Mouse (Mus musculus): ENCODE results near the gene Usf3. TPM values are rescaled to one million over a fixed set of nuclear protein-coding genes. Genes with fewer than 3 reads are reported as not detected.

Gene Usf3
- total and polyA plus RNA-seq, 3 experiments = 5.9 to 21.2 (median 16.5) TPM

DNA sequence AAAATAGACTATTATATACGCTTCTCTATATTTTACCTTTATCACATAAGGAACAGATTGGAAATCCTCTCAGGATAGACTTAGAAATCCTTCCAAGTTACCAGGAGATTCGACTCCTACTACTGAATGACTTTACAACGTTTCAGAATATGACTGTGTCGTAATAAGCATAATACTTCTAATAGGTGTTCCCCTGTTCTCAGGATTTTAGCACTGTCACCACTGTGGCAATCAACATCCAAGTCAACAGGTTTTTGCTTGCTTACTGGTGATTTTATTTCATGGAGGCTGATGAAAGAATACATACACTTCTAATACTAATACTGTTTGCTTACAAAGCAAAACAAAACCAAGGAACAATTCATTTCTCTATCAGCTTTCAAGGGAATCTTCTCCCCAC is 40.7 kb upstream of the Usf3 start:
- intact Hi-C loops (cut with DNase I) = no loop called here
- Histone ChIP-seq H3K9ac (ENCODE audit: low read depth, low read length) (no peak overlapping the region), H3K4me3 (no peak overlapping the region), H3K27ac (no peak overlapping the region), H3K79me2 (replicated peaks; ENCODE audit: control insufficient read depth, insufficient read depth, low read length) (peaks cover 4% of the 10 kb centered on the region; the same call in 1 of the 2 replicates), H3K36me3 (ENCODE audit: control insufficient read depth, insufficient read depth, low read length) (peaks cover 2% of the 10 kb centered on the region; the same call in 1 of the 2 replicates), H3K4me1 (ENCODE audit: control insufficient read depth, insufficient read depth, low read length) (no peaks in the 10 kb centered on the region), H3K27me3 (ENCODE audit: control insufficient read depth, insufficient read depth, low read length) (no peaks in the 10 kb centered on the region)
- DNase-seq = no peak
- 70% methylated on average over 4 of the region's 4 CpGs for WGBS
- TF ChIP-seq POLR2A (IDR thresholded peaks at IDR 0.05; ENCODE audit: insufficient read depth, low read depth, low read length) = no peak

DNA sequence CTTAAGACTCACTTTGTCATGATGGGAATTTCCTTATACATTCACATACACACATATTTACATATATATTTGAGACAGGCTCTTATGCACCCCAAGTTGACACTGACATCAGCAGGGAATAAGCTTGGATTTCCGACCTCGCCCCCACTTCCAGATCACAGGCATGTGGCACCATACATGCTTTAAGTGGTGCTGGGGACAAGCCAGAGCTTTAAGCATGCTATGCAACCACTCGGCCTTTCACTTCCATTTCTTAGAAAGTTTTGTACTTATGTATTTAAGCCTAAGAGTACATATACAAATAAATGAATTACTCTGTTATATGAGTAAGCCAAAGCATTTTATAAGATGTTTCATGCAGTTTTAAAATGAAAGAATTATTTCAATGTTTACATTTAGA is 39.9 kb upstream of the Usf3 start:
- no peak for TF ChIP-seq POLR2A (IDR thresholded peaks at IDR 0.05; ENCODE audit: insufficient read depth, low read depth, low read length)
- TF ChIP-seq CTCF (IDR thresholded peaks at IDR 0.05) = no peak
- no peak for TF ChIP-seq EP300 (IDR thresholded peaks at IDR 0.05; ENCODE audit: insufficient read depth, low read depth, low read length)
- intact Hi-C loops (cut with DNase I) = no loop called here
- H3K4me3 ChIP-seq = no peak overlapping the region
- H3K79me2 ChIP-seq (replicated peaks; ENCODE audit: control insufficient read depth, insufficient read depth, low read length) = peaks cover 4% of the 10 kb centered on the region; the same call in 1 of the 2 replicates
- peaks cover 2% of the 10 kb centered on the region for H3K4me1 ChIP-seq (ENCODE audit: control insufficient read depth, insufficient read depth, low read length)
- no peak for DNase-seq
- no peak overlapping the region for H3K9ac ChIP-seq (ENCODE audit: low read depth, low read length)
- WGBS = 84% methylated on average over 3 of the region's 3 CpGs
- H3K27ac ChIP-seq = no peak overlapping the region
- no peaks in the 10 kb centered on the region for H3K27me3 ChIP-seq (ENCODE audit: control insufficient read depth, insufficient read depth, low read length)
- H3K36me3 ChIP-seq (ENCODE audit: control insufficient read depth, insufficient read depth, low read length) = peaks cover 2% of the 10 kb centered on the region

DNA sequence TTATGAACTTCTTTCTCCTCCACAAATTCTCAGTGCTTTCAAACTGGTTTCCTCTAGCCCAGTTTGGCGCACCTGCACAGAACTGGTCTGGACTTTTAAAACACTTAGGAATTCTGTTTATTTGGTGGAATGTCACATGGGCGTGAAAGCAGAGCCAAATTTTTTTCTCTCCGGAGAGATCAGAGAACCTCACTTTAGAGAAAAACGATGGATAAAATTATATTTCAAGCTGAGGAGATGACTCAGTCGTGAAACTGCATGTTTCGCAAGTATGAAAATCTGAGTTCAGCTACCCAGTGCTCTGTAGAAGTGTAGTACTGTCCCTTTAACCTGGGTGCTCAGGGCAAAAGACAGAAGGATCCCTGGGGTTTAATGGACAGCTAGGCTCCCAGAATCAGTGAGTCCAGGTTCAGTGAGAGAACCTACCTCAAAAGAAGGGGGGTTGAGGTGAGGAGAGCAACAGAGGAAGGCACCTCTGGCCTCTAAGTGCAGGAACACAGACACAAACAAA is 36.5 kb upstream of the Usf3 start:
- Histone ChIP-seq H3K27ac (no peak overlapping the region), H3K27me3 (ENCODE audit: control insufficient read depth, insufficient read depth, low read length) (no peaks in the 10 kb centered on the region), H3K4me3 (no peak overlapping the region), H3K4me1 (ENCODE audit: control insufficient read depth, insufficient read depth, low read length) (peaks cover 3% of the 10 kb centered on the region), H3K9ac (ENCODE audit: low read depth, low read length) (no peak overlapping the region), H3K79me2 (replicated peaks; ENCODE audit: control insufficient read depth, insufficient read depth, low read length) (peaks cover 2% of the 10 kb centered on the region; the same call in 1 of the 2 replicates), H3K36me3 (ENCODE audit: control insufficient read depth, insufficient read depth, low read length) (peaks cover under 1% of the 10 kb centered on the region)
- 69% methylated on average over 6 of the region's 6 CpGs for WGBS
- intact Hi-C loops (cut with DNase I) = loop anchor here (5.0 kb wide), 1 partner anchor 244 kb away; no protein-coding TSS in a partner anchor
- TF ChIP-seq POLR2A (IDR thresholded peaks at IDR 0.05; ENCODE audit: insufficient read depth, low read depth, low read length) (no peak), CTCF (IDR thresholded peaks at IDR 0.05) (no peak), EP300 (IDR thresholded peaks at IDR 0.05; ENCODE audit: insufficient read depth, low read depth, low read length) (no peak)
- DNase-seq = no peak

DNA sequence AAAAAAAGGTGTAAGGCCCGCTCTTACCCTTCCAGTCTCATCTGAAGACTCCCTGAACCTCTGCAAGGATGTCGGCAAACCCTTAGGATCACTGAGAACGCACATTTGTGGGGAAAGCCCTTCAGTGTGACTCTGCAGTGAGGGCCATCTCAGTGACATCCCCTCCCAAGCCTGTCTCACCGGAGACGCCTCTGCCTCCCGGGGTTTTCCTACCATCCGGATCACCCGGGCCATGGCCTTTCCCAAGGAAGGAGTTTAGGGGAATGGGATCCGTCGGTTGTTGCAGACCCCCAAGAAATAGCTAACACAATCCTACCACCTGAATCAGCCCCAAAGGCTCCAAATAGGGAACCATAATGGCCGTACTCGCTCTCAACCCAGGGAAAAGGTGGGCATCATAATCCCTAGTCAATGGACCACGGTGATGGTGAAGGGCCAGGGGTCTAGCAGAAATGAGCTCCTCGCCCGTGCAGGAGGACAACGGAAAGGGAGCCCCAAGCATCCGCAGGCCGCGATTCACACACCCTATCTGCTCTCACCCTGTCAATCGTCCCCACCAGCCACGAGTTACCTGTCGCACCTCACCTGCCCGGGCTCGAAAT is 34.6 kb upstream of the Usf3 start:
- Histone ChIP-seq H3K27me3 (ENCODE audit: control insufficient read depth, insufficient read depth, low read length) (no peaks in the 10 kb centered on the region), H3K27ac (peak overlapping the region; percentile 98), H3K36me3 (ENCODE audit: control insufficient read depth, insufficient read depth, low read length) (peaks cover 2% of the 10 kb centered on the region), H3K9ac (ENCODE audit: low read depth, low read length) (peak overlapping the region; percentile 85), H3K4me3 (peak overlapping the region; percentile 83), H3K4me1 (ENCODE audit: control insufficient read depth, insufficient read depth, low read length) (peaks cover 5% of the 10 kb centered on the region), H3K79me2 (replicated peaks; ENCODE audit: control insufficient read depth, insufficient read depth, low read length) (peaks cover 2% of the 10 kb centered on the region; the same call in 1 of the 2 replicates)
- intact Hi-C loops (cut with DNase I) = loop anchor here (5.0 kb wide), 1 partner anchor 246 kb away; no protein-coding TSS in a partner anchor
- DNase-seq = no peak
- TF ChIP-seq POLR2A (IDR thresholded peaks at IDR 0.05; ENCODE audit: insufficient read depth, low read depth, low read length) (no peak; the same call in 1 of the 2 replicates), EP300 (IDR thresholded peaks at IDR 0.05; ENCODE audit: insufficient read depth, low read depth, low read length) (no peak), CTCF (IDR thresholded peaks at IDR 0.05) (no peak)
- WGBS = under 1% methylated on average over 24 of the region's 24 CpGs

DNA sequence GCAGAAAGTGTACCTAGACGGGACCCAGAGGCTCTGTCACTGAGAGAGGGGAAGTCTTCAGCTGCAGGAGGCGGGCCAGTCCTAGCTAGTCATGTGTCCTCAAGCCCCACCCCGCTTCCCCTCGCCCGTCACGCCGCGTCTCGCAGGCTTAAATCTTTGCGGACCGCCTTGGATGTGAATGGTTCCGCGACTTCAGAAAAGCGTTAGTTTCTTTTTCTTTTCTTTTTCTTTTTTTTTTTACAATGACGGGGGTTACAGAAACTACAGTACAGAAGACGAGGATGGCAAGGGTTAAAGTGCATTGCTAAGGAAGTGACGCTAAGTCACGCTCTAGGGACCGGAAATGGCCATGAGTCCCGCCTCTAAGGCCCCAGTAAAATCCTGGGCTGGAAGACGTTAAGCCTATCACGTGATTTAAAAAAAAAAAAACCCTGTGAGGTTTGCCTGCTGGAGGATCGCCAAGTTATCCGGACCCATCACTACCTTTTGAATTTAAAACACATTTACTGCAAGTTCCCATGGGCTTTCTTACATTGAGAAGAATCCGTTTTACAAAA is 34.0 kb upstream of the Usf3 start:
- intact Hi-C loops (cut with DNase I) = loop anchor here (5.0 kb wide), 1 partner anchor 247 kb away; no protein-coding TSS in a partner anchor
- peak; percentile 90; the same call in 1 of the 2 replicates for TF ChIP-seq POLR2A (IDR thresholded peaks at IDR 0.05; ENCODE audit: insufficient read depth, low read depth, low read length)
- TF ChIP-seq EP300 (IDR thresholded peaks at IDR 0.05; ENCODE audit: insufficient read depth, low read depth, low read length) = no peak
- peak overlapping the region; percentile 98 for H3K27ac ChIP-seq
- no peaks in the 10 kb centered on the region for H3K27me3 ChIP-seq (ENCODE audit: control insufficient read depth, insufficient read depth, low read length)
- H3K9ac ChIP-seq (ENCODE audit: low read depth, low read length) = peak overlapping the region; percentile 85
- peaks cover 4% of the 10 kb centered on the region for H3K36me3 ChIP-seq (ENCODE audit: control insufficient read depth, insufficient read depth, low read length)
- no peaks in the 10 kb centered on the region for H3K79me2 ChIP-seq (replicated peaks; ENCODE audit: control insufficient read depth, insufficient read depth, low read length)
- H3K4me1 ChIP-seq (ENCODE audit: control insufficient read depth, insufficient read depth, low read length) = peaks cover 5% of the 10 kb centered on the region
- WGBS = under 1% methylated on average over 25 of the region's 25 CpGs
- peak overlapping the region; percentile 83 for H3K4me3 ChIP-seq
- DNase-seq = peak; percentile 89 to 91

Measured in heart, adult 2 months (tissue).